10 mouse cellular contexts compared by ENCODE assay signal in the genomic region with DNA sequence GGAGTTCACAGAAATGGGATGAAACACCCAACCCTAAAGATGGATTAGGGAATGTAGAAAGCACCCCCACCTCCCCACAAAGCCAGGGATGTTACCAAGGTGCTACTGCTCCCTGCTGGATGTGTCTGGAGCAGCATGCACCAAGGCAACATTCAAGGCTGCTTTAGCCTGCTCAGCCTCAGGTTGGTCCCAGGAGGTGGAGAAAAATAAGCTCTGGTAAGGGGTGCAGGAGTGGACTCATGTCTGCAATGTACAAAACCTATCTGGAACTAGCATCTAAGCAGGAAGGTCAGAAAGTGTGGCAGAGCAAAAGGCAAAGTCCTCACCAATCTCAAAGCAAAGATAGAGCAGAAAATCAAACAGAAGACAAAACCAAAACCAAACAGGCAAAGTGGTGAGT. TPM values are rescaled to one million over a fixed set of nuclear protein-coding genes. Genes with fewer than 3 reads are reported as not detected.
DNase-seq lines count a peak whose midpoint lies in the region; ATAC-seq and TF ChIP-seq lines count a peak whose summit lies in the region.
"Had no signal": no experiment of that assay in that cellular context is flagged by ENCODE, and none has a peak within 500 bp of the region (broad histone marks: within the 10 kb centered on the region; RNA-seq: fewer than 3 reads in every experiment).

No protein-coding gene starts in this region.

- TF ChIP-seq CTCF in lung, postnatal 0 days (IDR thresholded peaks at IDR 0.05): peak; percentile 74

- H3K9ac ChIP-seq in lung, postnatal 0 days (replicated peaks; ENCODE audit: low read depth): no peak overlapping the region
- no peak overlapping the region for H3K9ac ChIP-seq in forebrain, embryonic 12.5 days
- H3K9ac ChIP-seq: limb, embryonic 15.5 days had no signal

- no peaks in the 10 kb centered on the region for H3K4me1 ChIP-seq in lung, postnatal 0 days (ENCODE audit: insufficient read depth, low read depth, low read length)
- H3K4me1 ChIP-seq in forebrain, embryonic 12.5 days: peaks cover 5% of the 10 kb centered on the region; the same call in 1 of the 2 replicates

- H3K4me3 ChIP-seq in lung, postnatal 0 days (ENCODE audit: low read depth, low read length): no peak overlapping the region
- H3K4me3 ChIP-seq in forebrain, embryonic 12.5 days (replicated peaks): no peak overlapping the region
- H3K4me3 ChIP-seq: limb, embryonic 15.5 days had no signal

- H3K27ac ChIP-seq in lung, postnatal 0 days (ENCODE audit: low read length): no peak overlapping the region
- H3K27ac ChIP-seq in forebrain, embryonic 12.5 days: no peak overlapping the region
- H3K27ac ChIP-seq: limb, embryonic 15.5 days had no signal

- no peaks in the 10 kb centered on the region for H3K9me3 ChIP-seq in lung, postnatal 0 days (ENCODE audit: low read length)
- no peaks in the 10 kb centered on the region for H3K9me3 ChIP-seq in forebrain, embryonic 12.5 days
- H3K9me3 ChIP-seq: G1E; limb, embryonic 15.5 days had no signal

- peaks cover 30% of the 10 kb centered on the region for H3K36me3 ChIP-seq in lung, postnatal 0 days (ENCODE audit: insufficient read depth, low read length)
- H3K36me3 ChIP-seq in forebrain, embryonic 12.5 days (replicated peaks): peaks cover 78% of the 10 kb centered on the region

- intact Hi-C loops in left cerebral cortex, postnatal 25 days (cut with DNase I): no loop called here

- TF ChIP-seq EP300 in lung, postnatal 0 days (IDR thresholded peaks at IDR 0.05): no peak

- no peaks in the 10 kb centered on the region for H3K27me3 ChIP-seq in lung, postnatal 0 days (replicated peaks; ENCODE audit: insufficient read depth, low read length)
- no peaks in the 10 kb centered on the region for H3K27me3 ChIP-seq in forebrain, embryonic 12.5 days
- H3K27me3 ChIP-seq: limb, embryonic 15.5 days had no signal

- no peak for ATAC-seq in lung, postnatal 0 days
- ATAC-seq in forebrain, embryonic 12.5 days (ENCODE audit: low FRiP score): no peak

- no peak overlapping the region for H3K4me2 ChIP-seq in lung, postnatal 0 days (replicated peaks; ENCODE audit: low read depth, low read length)
- H3K4me2 ChIP-seq in forebrain, embryonic 12.5 days: no peak overlapping the region
- H3K4me2 ChIP-seq: limb, embryonic 15.5 days had no signal

- DNase-seq in cerebellum, postnatal 14 days: peak; percentile 54 to 74
- DNase-seq in cerebellum, adult 11-12 months: no peak
- peak; percentile 43 to 52 for DNase-seq in left cerebral cortex, postnatal 25 days (ENCODE audit: low spot score in 2 of 2)
- no peak for DNase-seq in left cerebral cortex, adult 8-10 months (ENCODE audit: low spot score in 2 of 2)
- DNase-seq in adrenal gland, postnatal 36 days: peak; percentile 33 to 51
- DNase-seq in lung, postnatal 0 days (ENCODE audit: low spot score): no peak
- no peak for DNase-seq in urinary bladder, postnatal 4 days (ENCODE audit: low spot score in 2 of 2)

RNA-seq across cellular contexts. Expression of gene Fkbp11, which starts 9.9 kb away (rescaled TPM):
- total RNA-seq in left cerebral cortex, postnatal 25 days (2021): 1 to 10 TPM; 1.4 to 2.3 TPM
- 1 to 10 TPM; 1.1 to 2.3 (median 2.0) TPM for total RNA-seq in left cerebral cortex, adult 8-10 months (2022)
- 1 to 10 TPM; 7.5 to 9.1 TPM for total RNA-seq in adrenal gland, postnatal 36 days (2021)
- polyA plus RNA-seq in lung, postnatal 0 days (2015; fragmentation: Nextera tagmentation; extraction: Ambion mirVana): 45.2 and 45.5 TPM in 2 replicates
- polyA plus RNA-seq in forebrain, embryonic 12.5 days (2016; fragmentation: Nextera tagmentation; extraction: Ambion mirVana): 6.2 and 8.5 TPM in 2 replicates

RNA-seq across cellular contexts. Expression of gene Arf3, which starts 25.1 kb away (rescaled TPM):
- 100 to 1,000 TPM; 767 to 776 TPM for total RNA-seq in left cerebral cortex, postnatal 25 days (2021)
- total RNA-seq in left cerebral cortex, adult 8-10 months (2022): 100 to 1,000 TPM; 721 to 844 (median 792) TPM
- 100 to 1,000 TPM; 132 to 140 TPM for total RNA-seq in adrenal gland, postnatal 36 days (2021)
- polyA plus RNA-seq in lung, postnatal 0 days (2015; fragmentation: Nextera tagmentation; extraction: Ambion mirVana): 47.1 and 56.0 TPM in 2 replicates
- 58.2 and 58.3 TPM in 2 replicates for polyA plus RNA-seq in forebrain, embryonic 12.5 days (2016; fragmentation: Nextera tagmentation; extraction: Ambion mirVana)

RNA-seq across cellular contexts. Expression of gene Ccdc65, which starts 29.9 kb away (rescaled TPM):
- 10 to 100 TPM in 1 of 2 experiments, 1 to 10 TPM in 1; 9.8 to 11.4 TPM for total RNA-seq in left cerebral cortex, postnatal 25 days (2021)
- 10 to 100 TPM in 3 of 4 experiments, 1 to 10 TPM in 1; 8.6 to 12.7 (median 11.6) TPM for total RNA-seq in left cerebral cortex, adult 8-10 months (2022)
- total RNA-seq in adrenal gland, postnatal 36 days (2021): under 1 TPM; 0.23 to 0.26 TPM
- polyA plus RNA-seq in lung, postnatal 0 days (2015; fragmentation: Nextera tagmentation; extraction: Ambion mirVana): 3.7 and 5.1 TPM in 2 replicates
- 1.5 and 1.7 TPM in 2 replicates for polyA plus RNA-seq in forebrain, embryonic 12.5 days (2016; fragmentation: Nextera tagmentation; extraction: Ambion mirVana)
- polyA plus RNA-seq: G1E had no signal

RNA-seq across cellular contexts. Expression of gene Wnt10b, which starts 40.1 kb away (rescaled TPM):
- under 1 TPM; 0.37 to 0.62 TPM for total RNA-seq in left cerebral cortex, postnatal 25 days (2021)
- 1 to 10 TPM in 2 of 4 experiments, under 1 TPM in 2; 0.41 to 1.8 (median 1.1) TPM for total RNA-seq in left cerebral cortex, adult 8-10 months (2022)
- 1 to 10 TPM; 1.1 to 1.3 TPM for total RNA-seq in adrenal gland, postnatal 36 days (2021)
- 0.13 and 0.14 TPM in 2 replicates for polyA plus RNA-seq in lung, postnatal 0 days (2015; fragmentation: Nextera tagmentation; extraction: Ambion mirVana)
- 0.18 and 0.24 TPM in 2 replicates for polyA plus RNA-seq in forebrain, embryonic 12.5 days (2016; fragmentation: Nextera tagmentation; extraction: Ambion mirVana)

RNA-seq across cellular contexts. Expression of gene Wnt1, which starts 51.8 kb away (rescaled TPM):
- total RNA-seq in left cerebral cortex, postnatal 25 days (2021): not detected
- under 1 TPM in 1 of 4 experiments, not detected in 3; 0.26 TPM for total RNA-seq in left cerebral cortex, adult 8-10 months (2022)
- not detected for total RNA-seq in adrenal gland, postnatal 36 days (2021)
- not detected in 2 replicates for polyA plus RNA-seq in lung, postnatal 0 days (2015; fragmentation: Nextera tagmentation; extraction: Ambion mirVana)
- 0.18 and 0.61 TPM in 2 replicates for polyA plus RNA-seq in forebrain, embryonic 12.5 days (2016; fragmentation: Nextera tagmentation; extraction: Ambion mirVana)
- total RNA-seq: G1E had no signal
- polyA plus RNA-seq: G1E had no signal

Comparison
In these comparisons a context has a peak if more than half of its experiments do, and no peak if none do; other contexts are left out.
1. DNase-seq: peak in cerebellum, postnatal 14 days (2 of 2), left cerebral cortex, postnatal 25 days (2 of 2) and adrenal gland, postnatal 36 days (2 of 2); none in cerebellum, adult 11-12 months (single experiment), left cerebral cortex, adult 8-10 months (0 of 2), lung, postnatal 0 days (single experiment) and urinary bladder, postnatal 4 days (0 of 2).
2. RNA of gene Arf3, which starts 25.1 kb away (total RNA-seq): 721 to 844 TPM in left cerebral cortex, adult 8-10 months and 767 to 776 TPM in left cerebral cortex, postnatal 25 days; 132 to 140 TPM in adrenal gland, postnatal 36 days; every median in the first group is over 4 times any median in the second.
3. RNA of gene Ccdc65, which starts 29.9 kb away (total RNA-seq): 8.6 to 12.7 TPM in left cerebral cortex, adult 8-10 months and 9.8 to 11.4 TPM in left cerebral cortex, postnatal 25 days; 0.23 to 0.26 TPM in adrenal gland, postnatal 36 days; every median in the first group is over 4 times any median in the second.